Mouse (Mus musculus): Measurements from ENCODE around the gene Gon7.

GRCm38 (mm10) chr12:102758936-102759335 lies 1.3 kb upstream of the Gon7 start:
- TF ChIP-seq HCFC1 (IDR thresholded peaks at IDR 0.05; ENCODE audit: borderline replicate concordance, insufficient read depth, low read length) (no peak), ZNF384 (IDR thresholded peaks at IDR 0.05; ENCODE audit: low read depth, low read length) (no peak), MAFK (IDR thresholded peaks at IDR 0.05; ENCODE audit: insufficient read depth, low read depth, low read length) (no peak)
